Mouse (Mus musculus) C2C12 (cell line): ENCODE results near the gene Tmem25. TPM values are rescaled to one million over a fixed set of nuclear protein-coding genes. Genes with fewer than 3 reads are reported as not detected.

Experiments
- H3K27me3 ChIP-seq: one replicate; pipeline ENCODE4 v1.6.1; 2011; ENCODE audit not compliant: control insufficient read depth, insufficient read depth, insufficient read length
- H3K36me3 ChIP-seq: one replicate; pipeline ENCODE4 v1.6.1; 2011; ENCODE audit not compliant: control insufficient read depth, insufficient read depth
- H3K4me3 ChIP-seq: one replicate; pipeline ENCODE4 v1.5.1; 2011; ENCODE audit warnings: mild to moderate bottlenecking, control low read depth; ENCODE audit not compliant: poor library complexity, insufficient read depth, severe bottlenecking
- H3K79me2 ChIP-seq: one replicate; pipeline ENCODE4 v1.6.1; 2011; ENCODE audit not compliant: control insufficient read depth, insufficient read depth
- H3K79me3 ChIP-seq: one replicate; pipeline ENCODE4 v1.6.1; 2011; ENCODE audit warnings: low read depth, control low read depth
- H3ac ChIP-seq: one replicate; pipeline ENCODE3; 2011; ENCODE audit warnings: low read depth; ENCODE audit not compliant: control insufficient read depth, insufficient read length
- CEBPB ChIP-seq: IDR thresholded peaks from one replicate; pipeline ENCODE4 v1.6.1; 2011; ENCODE audit warnings: low read depth, mild to moderate bottlenecking, control low read depth, moderate library complexity
- CTCF ChIP-seq: IDR thresholded peaks from one replicate; pipeline ENCODE4 v1.5.1; 2011; ENCODE audit not compliant: control insufficient read depth, insufficient read depth, insufficient read length
- FOSL1 ChIP-seq: IDR thresholded peaks from one replicate; pipeline ENCODE4 v1.8.0; 2011; ENCODE audit warnings: mild to moderate bottlenecking, low read length; ENCODE audit not compliant: poor library complexity, insufficient read depth, severe bottlenecking
- MAX ChIP-seq: IDR thresholded peaks from one replicate; pipeline ENCODE4 v1.6.1; 2011; ENCODE audit warnings: mild to moderate bottlenecking, control low read depth
- MYOD1 ChIP-seq: IDR thresholded peaks from one replicate; pipeline ENCODE4 v1.6.1; 2011; ENCODE audit warnings: low read depth; ENCODE audit not compliant: control insufficient read depth, insufficient read length
- MYOG ChIP-seq: IDR thresholded peaks from one replicate; pipeline ENCODE4 v1.6.1; 2011; ENCODE audit not compliant: control insufficient read depth, insufficient read length; ENCODE audit errors: extremely low read depth
- USF1 ChIP-seq: IDR thresholded peaks from one replicate; pipeline ENCODE4 v1.6.1; 2011; ENCODE audit warnings: low read depth, mild to moderate bottlenecking, control low read depth, moderate library complexity
- polyA plus RNA-seq: library from polyadenylated mRNA; unstranded; fragments of >200 nt; fragmentation: generic; extraction: Trizol; gene quantifications from one replicate; pipeline ENCODE4 v1.2.1, GENCODE M21; 2012; ENCODE audit warnings: missing spikeins

The Tmem25 gene
- polyA plus RNA-seq, 1 experiment = 0.46 TPM

DNA sequence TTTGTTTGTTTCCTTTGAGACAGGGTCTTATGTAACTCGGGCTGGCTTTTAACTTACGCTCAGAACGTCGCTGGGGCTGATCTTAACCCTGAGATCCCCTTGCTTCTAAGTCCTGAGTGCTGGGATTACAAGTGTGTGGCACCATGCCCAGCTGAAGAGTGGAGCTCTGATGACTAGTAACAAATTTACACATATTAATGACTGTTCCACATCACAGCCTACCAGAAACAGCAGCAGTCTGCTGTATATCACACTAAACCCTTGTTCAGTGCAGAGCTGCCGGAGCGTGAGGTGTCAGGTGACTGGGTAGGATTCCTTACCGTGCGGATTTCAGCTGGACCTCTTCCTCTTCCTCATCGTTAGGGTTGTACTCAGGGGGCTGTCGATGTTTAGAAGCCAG lies 11.2 kb upstream of the Tmem25 start:
- H3K79me3 ChIP-seq = no peaks in the 10 kb centered on the region
- no peak for TF ChIP-seq MAX
- TF ChIP-seq CEBPB = no peak
- TF ChIP-seq FOSL1 = no peak
- no peak for TF ChIP-seq USF1
- TF ChIP-seq MYOD1 = no peak
- no peak for TF ChIP-seq MYOG
- no peak for TF ChIP-seq CTCF
- no peaks in the 10 kb centered on the region for H3K27me3 ChIP-seq
- no peaks in the 10 kb centered on the region for H3K79me2 ChIP-seq
- peaks cover 94% of the 10 kb centered on the region for H3K36me3 ChIP-seq
- no peak overlapping the region for H3ac ChIP-seq
- H3K4me3 ChIP-seq = no peak overlapping the region

DNA sequence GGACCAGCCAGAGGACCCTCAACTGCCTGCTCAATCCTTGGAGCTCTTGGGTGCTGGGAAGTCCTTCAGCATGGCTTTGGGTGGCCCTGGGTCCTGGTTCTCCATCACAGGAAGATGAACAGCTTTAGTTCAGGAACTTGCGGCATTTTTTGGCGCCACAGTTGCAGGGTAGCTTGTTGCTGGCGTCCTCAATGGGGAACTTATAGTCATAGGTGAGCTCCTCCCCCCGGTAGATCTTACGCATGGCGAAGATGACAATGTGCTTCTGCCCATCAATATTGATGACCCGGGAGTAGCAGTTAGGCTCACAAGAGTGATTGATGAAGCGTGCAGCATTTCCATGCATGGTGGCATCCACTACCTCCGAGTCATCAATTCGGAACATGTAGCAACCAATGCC lies 8.7 kb upstream of the Tmem25 start:
- Histone ChIP-seq H3K79me2 (no peaks in the 10 kb centered on the region), H3K79me3 (no peaks in the 10 kb centered on the region), H3K36me3 (peaks cover 78% of the 10 kb centered on the region), H3ac (no peak overlapping the region), H3K4me3 (no peak overlapping the region), H3K27me3 (no peaks in the 10 kb centered on the region)
- no peak for TF ChIP-seq MYOD1
- TF ChIP-seq CEBPB = no peak
- no peak for TF ChIP-seq CTCF
- TF ChIP-seq USF1 = no peak
- no peak for TF ChIP-seq FOSL1
- no peak for TF ChIP-seq MAX
- no peak for TF ChIP-seq MYOG

DNA sequence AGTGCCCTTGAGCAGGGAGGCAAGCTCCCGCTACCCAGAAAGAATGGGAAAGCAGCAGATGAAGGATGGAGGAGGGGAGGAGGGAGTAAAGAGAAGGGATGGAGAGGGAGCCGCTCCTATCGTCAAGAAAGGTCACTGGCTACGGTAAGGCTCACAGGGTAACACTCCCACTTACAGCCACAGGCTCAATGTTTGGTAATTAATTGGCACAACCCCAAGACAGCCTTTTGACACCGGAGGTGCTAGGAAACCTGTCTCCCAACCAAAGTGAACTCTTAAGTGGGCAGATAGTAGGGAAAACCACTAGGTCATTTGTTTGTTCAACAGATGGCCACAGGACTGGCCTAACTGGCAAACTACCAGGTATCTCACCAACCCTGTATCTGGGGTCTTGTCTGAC lies 8.0 kb upstream of the Tmem25 start:
- no peaks in the 10 kb centered on the region for H3K27me3 ChIP-seq
- peaks cover 72% of the 10 kb centered on the region for H3K36me3 ChIP-seq
- no peaks in the 10 kb centered on the region for H3K79me3 ChIP-seq
- H3K79me2 ChIP-seq = no peaks in the 10 kb centered on the region
- no peak overlapping the region for H3K4me3 ChIP-seq
- TF ChIP-seq CEBPB = no peak
- no peak for TF ChIP-seq MYOD1
- no peak for TF ChIP-seq MAX
- no peak for TF ChIP-seq USF1
- no peak for TF ChIP-seq MYOG
- TF ChIP-seq CTCF = no peak
- TF ChIP-seq FOSL1 = no peak
- no peak overlapping the region for H3ac ChIP-seq

DNA sequence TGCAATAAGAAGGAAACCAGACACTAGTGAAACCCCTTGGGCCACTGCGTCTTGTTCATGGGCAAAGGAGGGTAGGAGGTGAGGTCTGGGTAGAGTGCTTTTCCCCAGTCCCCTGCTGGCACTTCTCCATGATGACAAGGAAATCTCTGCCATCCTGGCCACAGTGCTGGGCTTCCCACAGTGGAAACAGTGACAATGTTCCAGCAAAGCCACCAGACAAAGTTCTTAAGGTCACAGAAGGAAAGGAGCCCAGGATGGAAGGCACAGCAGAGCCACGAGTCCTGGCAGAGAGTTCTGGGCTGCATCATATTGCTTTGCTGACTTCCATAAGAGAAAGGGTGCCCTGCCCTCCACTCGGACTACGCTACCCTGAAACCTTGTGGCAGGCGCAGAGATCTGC lies 6.4 kb upstream of the Tmem25 start:
- TF ChIP-seq MYOD1 (no peak), USF1 (no peak), FOSL1 (no peak), CTCF (no peak), MAX (no peak), CEBPB (no peak), MYOG (no peak)
- Histone ChIP-seq H3K36me3 (peaks cover 58% of the 10 kb centered on the region), H3K4me3 (no peak overlapping the region), H3ac (no peak overlapping the region), H3K79me3 (no peaks in the 10 kb centered on the region), H3K27me3 (no peaks in the 10 kb centered on the region), H3K79me2 (no peaks in the 10 kb centered on the region)

DNA sequence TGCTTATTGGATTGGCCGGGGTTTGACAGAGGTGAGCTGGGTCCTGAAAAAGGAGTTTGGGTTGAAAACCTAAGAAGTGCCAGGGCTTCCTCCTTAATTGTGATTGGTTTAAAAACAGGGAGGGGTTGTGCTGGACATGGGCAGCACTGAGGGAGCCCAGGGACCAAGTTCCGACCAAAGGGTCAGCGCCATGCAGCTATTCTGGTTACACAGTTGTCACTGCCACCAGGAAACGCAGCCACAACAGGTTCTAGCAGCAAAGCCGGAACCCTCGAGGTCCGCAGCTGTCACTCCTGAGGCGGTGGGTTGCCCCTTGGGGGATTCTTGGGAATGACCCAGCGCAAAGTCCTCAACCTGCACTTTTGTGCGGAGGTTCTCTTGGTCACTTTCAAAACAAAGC lies 5.6 kb upstream of the Tmem25 start:
- TF ChIP-seq MYOG (no peak), CTCF (no peak), USF1 (no peak), CEBPB (no peak), MAX (no peak), FOSL1 (no peak), MYOD1 (no peak)
- Histone ChIP-seq H3K79me3 (no peaks in the 10 kb centered on the region), H3K79me2 (no peaks in the 10 kb centered on the region), H3K27me3 (no peaks in the 10 kb centered on the region), H3K4me3 (no peak overlapping the region), H3K36me3 (peaks cover 49% of the 10 kb centered on the region), H3ac (no peak overlapping the region)

DNA sequence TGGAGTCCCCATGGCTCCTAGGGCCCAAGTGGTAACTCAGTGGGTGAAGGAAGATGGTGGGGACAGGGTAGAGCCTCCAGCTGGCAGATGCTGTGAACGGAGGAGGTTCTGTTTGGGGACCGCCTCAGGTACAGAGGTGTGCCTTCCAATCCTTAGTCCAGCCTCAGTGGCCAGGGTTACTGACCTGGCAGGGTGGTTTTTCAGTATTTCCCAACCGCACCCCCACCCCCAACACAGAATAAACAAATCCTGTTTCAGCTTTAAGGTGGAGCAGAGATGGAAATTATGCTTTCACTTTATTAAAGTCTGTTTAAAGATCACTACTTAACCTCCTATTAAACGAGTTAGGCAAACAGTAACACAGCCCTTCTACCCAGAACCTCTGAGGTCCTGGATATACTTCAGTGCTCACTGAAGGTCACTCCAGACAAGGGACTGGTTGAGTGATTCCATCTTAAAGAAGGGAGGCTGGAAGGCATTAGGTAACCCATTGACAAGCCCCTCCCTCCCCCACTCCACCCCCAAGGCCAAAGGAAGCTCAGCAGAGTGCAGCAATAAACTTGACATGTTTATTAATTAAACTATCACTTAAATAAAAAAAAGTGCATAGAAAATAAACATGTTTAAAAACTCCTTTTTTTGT lies 3.8 kb upstream of the Tmem25 start, which contains the start of gene Ttc36:
Ttc36 (minus strand) TSS at position 265 of the 643 bp plus-strand sequence.
- no peak for TF ChIP-seq MYOD1
- no peak for TF ChIP-seq USF1
- TF ChIP-seq MYOG = no peak
- TF ChIP-seq CEBPB = no peak
- no peak for TF ChIP-seq MAX
- no peak for TF ChIP-seq CTCF
- TF ChIP-seq FOSL1 = no peak
- H3K4me3 ChIP-seq = no peak within 1 kb of the TSS

More for the DNA sequence above, 3.8 kb upstream of the Tmem25 start, which contains the start of gene Ttc36:
- Histone ChIP-seq H3K36me3 (peaks cover 32% of the 10 kb centered on the region), H3K27me3 (no peaks in the 10 kb centered on the region), H3K79me2 (no peaks in the 10 kb centered on the region), H3ac (no peak within 1 kb of the TSS), H3K79me3 (no peaks in the 10 kb centered on the region)
